Mouse (Mus musculus): ENCODE results near the gene Nkain4. TPM values are rescaled to one million over a fixed set of nuclear protein-coding genes. Genes with fewer than 3 reads are reported as not detected.
A peak's percentile ranks its signal among the peaks of the same experiment; 100 is the strongest.

Gene Nkain4
- polyA plus RNA-seq, 1 experiment: not detected

GRCm38 (mm10) chr2:180895837-180896525, 58.5 kb downstream of the Nkain4 start:
- no peak overlapping the region for H3K4me3 ChIP-seq (ENCODE audit: insufficient read depth, low read length)
- no peaks in the 10 kb centered on the region for H3K4me1 ChIP-seq (ENCODE audit: control insufficient read depth, insufficient read depth, low read length)
- TF ChIP-seq CTCF (IDR thresholded peaks at IDR 0.05; ENCODE audit: low read depth, low read length) (no peak), POLR2A (IDR thresholded peaks at IDR 0.05; ENCODE audit: borderline replicate concordance, low read depth, low read length) (no peak)
- no peak overlapping the region for H3K27ac ChIP-seq (ENCODE audit: insufficient read depth, low read depth, low read length)

GRCm38 (mm10) chr2:180895321-180895720, 59.2 kb downstream of the Nkain4 start:
- no peaks in the 10 kb centered on the region for H3K4me1 ChIP-seq (ENCODE audit: control insufficient read depth, insufficient read depth, low read length)
- H3K4me3 ChIP-seq (ENCODE audit: insufficient read depth, low read length): no peak overlapping the region
- no peak overlapping the region for H3K27ac ChIP-seq (ENCODE audit: insufficient read depth, low read depth, low read length)
- TF ChIP-seq POLR2A (IDR thresholded peaks at IDR 0.05; ENCODE audit: borderline replicate concordance, low read depth, low read length): no peak
- TF ChIP-seq CTCF (IDR thresholded peaks at IDR 0.05; ENCODE audit: low read depth, low read length): no peak

DNA sequence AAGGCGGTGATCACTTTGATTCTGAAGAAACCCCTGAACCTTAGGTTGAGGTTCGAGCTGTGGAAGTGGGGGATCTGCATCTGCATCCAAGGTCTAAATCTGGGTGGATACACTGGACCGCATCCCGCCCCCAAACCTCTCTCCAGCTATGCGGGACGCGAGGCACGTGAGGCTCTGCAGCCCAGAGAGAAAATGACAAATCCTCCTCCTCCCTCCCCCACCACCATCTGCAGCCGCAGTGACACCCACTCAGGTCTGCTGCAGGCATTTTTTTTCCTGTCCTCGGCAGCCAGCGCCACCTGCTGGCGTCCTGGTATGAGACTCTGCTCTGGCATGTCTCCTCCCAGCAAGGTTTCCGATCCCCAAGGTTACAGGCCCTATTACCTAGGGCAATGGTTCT, 59.8 kb downstream of the Nkain4 start:
- Histone ChIP-seq H3K4me3 (ENCODE audit: insufficient read depth, low read length) (no peak overlapping the region), H3K27ac (ENCODE audit: insufficient read depth, low read depth, low read length) (no peak overlapping the region), H3K4me1 (ENCODE audit: control insufficient read depth, insufficient read depth, low read length) (no peaks in the 10 kb centered on the region)
- peak; percentile 67 for TF ChIP-seq CTCF (IDR thresholded peaks at IDR 0.05; ENCODE audit: low read depth, low read length)
- TF ChIP-seq POLR2A (IDR thresholded peaks at IDR 0.05; ENCODE audit: borderline replicate concordance, low read depth, low read length): no peak

GRCm38 (mm10) chr2:180894029-180894623, 60.4 kb downstream of the Nkain4 start:
- H3K4me3 ChIP-seq (ENCODE audit: insufficient read depth, low read length): no peak overlapping the region
- no peak for TF ChIP-seq POLR2A (IDR thresholded peaks at IDR 0.05; ENCODE audit: borderline replicate concordance, low read depth, low read length)
- no peak for TF ChIP-seq CTCF (IDR thresholded peaks at IDR 0.05; ENCODE audit: low read depth, low read length)

GRCm38 (mm10) chr2:180893537-180894028, 60.9 kb downstream of the Nkain4 start:
- H3K4me3 ChIP-seq (ENCODE audit: insufficient read depth, low read length): peak overlapping the region; percentile 27
- TF ChIP-seq CTCF (IDR thresholded peaks at IDR 0.05; ENCODE audit: low read depth, low read length) (no peak), POLR2A (IDR thresholded peaks at IDR 0.05; ENCODE audit: borderline replicate concordance, low read depth, low read length) (no peak)
- no peak overlapping the region for H3K27ac ChIP-seq (ENCODE audit: insufficient read depth, low read depth, low read length)
- H3K4me1 ChIP-seq (ENCODE audit: control insufficient read depth, insufficient read depth, low read length): no peaks in the 10 kb centered on the region

More at GRCm38 (mm10) chr2:180894029-180894623, 60.4 kb downstream of the Nkain4 start:
- no peaks in the 10 kb centered on the region for H3K4me1 ChIP-seq (ENCODE audit: control insufficient read depth, insufficient read depth, low read length)
- H3K27ac ChIP-seq (ENCODE audit: insufficient read depth, low read depth, low read length): no peak overlapping the region

DNA sequence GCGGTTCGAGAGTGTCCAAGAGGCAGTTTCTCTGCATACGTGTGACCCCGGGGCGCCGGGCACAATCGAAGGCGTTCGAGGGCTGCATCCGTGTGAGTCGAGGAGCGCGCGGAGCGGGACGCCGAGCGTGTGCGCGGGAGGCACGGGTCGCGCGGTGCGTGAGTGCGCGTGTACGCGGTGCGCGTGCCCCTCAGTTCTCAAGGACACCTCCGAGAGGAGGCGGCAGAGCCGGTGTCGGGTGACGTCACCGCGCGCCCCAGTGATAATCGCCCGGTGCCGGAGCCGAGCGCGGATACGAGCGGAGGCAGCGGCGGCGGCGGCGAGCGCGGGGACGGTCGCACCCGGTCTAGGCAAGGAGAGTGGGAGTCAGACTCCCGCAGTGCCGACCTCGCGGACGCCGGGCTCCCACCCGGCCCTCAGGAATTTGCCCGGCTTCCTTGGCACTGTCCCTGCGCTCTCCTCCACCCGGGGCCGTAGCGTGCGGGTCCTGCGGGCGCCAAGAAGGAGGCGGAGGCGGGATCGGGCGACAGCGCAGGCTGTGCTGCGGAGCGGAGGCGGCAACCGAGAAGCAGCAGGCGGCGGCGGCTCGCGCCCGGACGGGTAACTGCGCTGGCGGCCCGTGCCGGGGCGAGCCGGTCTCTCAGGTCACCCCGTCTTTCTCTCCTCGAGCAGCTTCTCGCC, 61.5 kb downstream of the Nkain4 start:
- Histone ChIP-seq H3K4me3 (ENCODE audit: insufficient read depth, low read length) (peak overlapping the region; percentile 27), H3K27ac (ENCODE audit: insufficient read depth, low read depth, low read length) (no peak overlapping the region), H3K4me1 (ENCODE audit: control insufficient read depth, insufficient read depth, low read length) (no peaks in the 10 kb centered on the region)
- TF ChIP-seq POLR2A (IDR thresholded peaks at IDR 0.05; ENCODE audit: borderline replicate concordance, low read depth, low read length) (no peak), CTCF (IDR thresholded peaks at IDR 0.05; ENCODE audit: low read depth, low read length) (no peak)

GRCm38 (mm10) chr2:180891835-180892323, 62.6 kb downstream of the Nkain4 start:
- no peak overlapping the region for H3K4me3 ChIP-seq (ENCODE audit: insufficient read depth, low read length)
- no peak for TF ChIP-seq CTCF (IDR thresholded peaks at IDR 0.05; ENCODE audit: low read depth, low read length)
- TF ChIP-seq POLR2A (IDR thresholded peaks at IDR 0.05; ENCODE audit: borderline replicate concordance, low read depth, low read length): no peak
- no peaks in the 10 kb centered on the region for H3K4me1 ChIP-seq (ENCODE audit: control insufficient read depth, insufficient read depth, low read length)
- no peak overlapping the region for H3K27ac ChIP-seq (ENCODE audit: insufficient read depth, low read depth, low read length)

DNA sequence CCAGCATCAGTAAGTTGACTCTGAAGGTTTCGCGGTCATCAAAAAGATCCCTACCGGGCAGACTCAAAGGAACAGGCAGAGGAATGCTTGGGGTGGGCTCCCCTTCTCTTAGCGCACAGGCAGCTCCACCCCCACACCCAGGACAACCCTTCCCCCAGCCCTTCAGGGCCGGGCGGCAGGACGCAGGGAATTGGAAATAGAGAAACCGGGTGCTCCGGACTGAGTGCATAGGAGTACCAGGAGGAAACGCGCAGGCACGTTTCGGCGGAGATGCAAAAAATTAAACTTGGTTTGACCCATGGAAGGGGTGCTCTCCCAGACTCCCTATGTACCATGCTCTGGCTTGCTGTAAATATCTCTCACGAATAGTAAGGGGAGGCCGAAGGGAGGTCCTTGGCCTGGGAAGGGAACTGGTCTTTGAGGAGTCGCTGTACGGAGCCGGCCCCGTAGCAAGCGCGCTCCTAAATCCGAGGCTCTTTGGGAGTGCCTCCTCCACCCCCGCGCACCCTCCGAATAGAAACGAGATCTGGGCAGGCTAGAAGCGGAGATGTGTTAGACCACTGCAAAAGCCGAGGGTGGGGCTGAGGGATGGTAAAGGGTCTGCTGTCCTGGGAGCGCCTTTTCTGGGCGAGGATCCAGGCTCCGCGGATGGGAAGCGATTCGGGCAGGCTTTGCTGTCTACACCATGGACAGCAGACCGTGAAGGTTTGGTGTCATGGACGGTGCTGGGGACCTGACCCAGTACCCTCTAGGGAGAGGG, 63.2 kb downstream of the Nkain4 start:
- Histone ChIP-seq H3K4me1 (ENCODE audit: control insufficient read depth, insufficient read depth, low read length) (no peaks in the 10 kb centered on the region), H3K27ac (ENCODE audit: insufficient read depth, low read depth, low read length) (no peak overlapping the region), H3K4me3 (ENCODE audit: insufficient read depth, low read length) (no peak overlapping the region)
- TF ChIP-seq CTCF (IDR thresholded peaks at IDR 0.05; ENCODE audit: low read depth, low read length) (no peak), POLR2A (IDR thresholded peaks at IDR 0.05; ENCODE audit: borderline replicate concordance, low read depth, low read length) (no peak)

- Histone ChIP-seq H3K4me3 (ENCODE audit: insufficient read depth, low read length) (no peak overlapping the region), H3K27ac (ENCODE audit: insufficient read depth, low read depth, low read length) (no peak overlapping the region)
- TF ChIP-seq CTCF (IDR thresholded peaks at IDR 0.05; ENCODE audit: low read depth, low read length): no peak
- TF ChIP-seq POLR2A (IDR thresholded peaks at IDR 0.05; ENCODE audit: borderline replicate concordance, low read depth, low read length): no peak
Observed at GRCm38 (mm10) chr2:180890422-180891074, 64.0 kb downstream of the Nkain4 start.

More at GRCm38 (mm10) chr2:180890422-180891074, 64.0 kb downstream of the Nkain4 start:
- no peaks in the 10 kb centered on the region for H3K4me1 ChIP-seq (ENCODE audit: control insufficient read depth, insufficient read depth, low read length)

Data from bone marrow macrophage, adult 2 months (primary cell).